Mouse (Mus musculus): ENCODE measurements around the gene Rictor. TPM values are rescaled to one million over a fixed set of nuclear protein-coding genes. Genes with fewer than 3 reads are reported as not detected.
"Not testable (repeated sequence)": the region's sequence is repeated elsewhere in the genome, so short reads cannot be mapped to it uniquely, and the experiment has no call there.

Gene Rictor
- polyA plus RNA-seq, 1 experiment from 2014 or later: 59.3 TPM

DNA sequence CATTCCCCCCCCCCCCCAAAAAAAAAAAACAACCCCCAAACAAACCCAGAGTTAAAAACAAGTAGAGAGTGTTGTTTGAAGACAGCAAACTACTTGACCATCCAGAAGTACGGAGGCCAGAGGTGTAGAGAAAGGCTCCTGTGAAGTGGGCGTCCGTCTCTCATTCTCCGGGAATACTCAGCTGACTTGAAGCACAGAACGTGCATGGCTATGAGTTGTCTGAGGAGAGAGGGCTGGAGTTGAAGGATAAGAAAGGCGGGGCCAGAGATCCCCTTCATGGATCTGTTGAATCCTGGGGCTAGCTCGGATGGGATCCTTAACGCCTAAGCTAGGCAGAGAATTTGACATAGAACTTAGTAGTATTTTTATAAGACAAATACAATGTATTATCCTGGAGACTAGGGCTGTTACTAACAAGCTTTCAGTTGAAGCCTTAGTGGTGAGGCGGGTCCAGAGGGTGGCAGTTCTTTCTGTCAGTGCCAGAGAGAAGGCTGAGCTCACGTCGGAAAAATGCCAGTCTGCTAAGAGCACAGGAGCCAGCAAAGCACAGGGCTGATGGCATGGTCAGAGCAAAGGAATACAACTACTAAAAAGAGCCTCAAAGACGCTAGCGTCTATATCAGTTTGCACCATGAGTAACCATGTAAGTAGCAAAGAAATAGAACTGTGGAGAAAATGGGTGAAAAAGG lies 34.3 kb downstream of the Rictor start:
- no peak overlapping the region for H3K4me2 ChIP-seq
- H3K36me3 ChIP-seq (replicated peaks): no peaks in the 10 kb centered on the region
- H3K9me3 ChIP-seq: no peaks in the 10 kb centered on the region
- ATAC-seq (replicated peaks): no peak
- no peak overlapping the region for H3K27ac ChIP-seq
- H3K27me3 ChIP-seq (replicated peaks): no peaks in the 10 kb centered on the region
- no peak overlapping the region for H3K9ac ChIP-seq
- H3K4me1 ChIP-seq: no peaks in the 10 kb centered on the region
- 78% methylated on average over 13 of the region's 13 CpGs for WGBS
- H3K4me3 ChIP-seq: no peak overlapping the region

DNA sequence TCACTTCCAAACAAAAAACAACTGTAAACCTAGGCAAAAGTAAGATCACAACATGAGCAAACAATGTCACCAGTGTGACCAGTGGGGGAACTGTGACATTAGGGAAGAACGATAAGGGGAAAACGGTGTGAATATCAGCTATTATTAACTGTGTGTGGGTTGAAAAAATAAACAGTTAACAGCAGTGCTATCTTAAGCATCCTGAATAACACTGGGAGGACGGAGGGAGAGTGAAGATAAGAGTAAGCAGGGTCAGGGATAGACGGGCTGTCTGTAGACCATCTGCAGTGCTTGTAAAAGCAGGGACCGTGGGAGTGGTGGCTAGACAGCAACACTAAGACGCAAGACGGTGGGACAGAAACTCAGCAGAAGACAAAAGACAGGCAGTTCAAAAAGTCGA lies 35.5 kb downstream of the Rictor start:
- H3K27ac ChIP-seq: no peak overlapping the region
- 74% methylated on average over 8 of the region's 8 CpGs for WGBS

DNA sequence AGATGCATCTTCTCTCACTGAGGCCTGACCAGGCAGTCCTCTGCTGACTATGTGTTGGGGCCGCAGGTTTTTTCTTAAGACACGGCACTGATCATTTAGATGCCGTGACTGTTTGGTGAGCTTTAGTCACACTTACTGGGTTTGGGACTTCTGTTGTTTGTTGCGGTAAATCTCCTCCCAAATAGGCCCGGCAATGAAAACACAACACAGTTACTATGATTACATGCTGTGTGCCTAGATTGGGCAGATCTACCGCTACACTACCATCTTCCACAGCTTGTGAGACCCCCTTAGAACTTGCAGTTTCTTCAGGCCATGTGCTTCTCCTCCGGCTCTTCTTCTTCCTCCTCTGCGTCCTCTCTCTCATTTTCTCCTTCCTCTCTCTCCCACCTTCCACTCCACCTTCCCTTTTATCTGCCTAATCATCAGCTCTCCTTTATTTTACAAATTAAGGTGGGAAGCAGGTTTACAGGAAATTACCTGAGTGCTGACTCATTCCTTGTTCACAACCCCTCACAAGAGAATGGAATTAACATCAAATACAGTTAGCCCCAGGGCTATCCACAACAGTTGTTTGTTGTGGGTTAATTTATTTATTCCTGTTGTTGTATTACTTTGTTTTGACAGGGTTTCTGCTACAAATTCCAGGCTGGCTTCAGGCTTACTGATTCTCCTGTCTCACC lies 38.3 kb downstream of the Rictor start:
- not testable (repeated sequence) for ATAC-seq (replicated peaks); H3K9ac ChIP-seq; H3K27ac ChIP-seq; H3K9me3 ChIP-seq; H3K36me3 ChIP-seq (replicated peaks); H3K4me2 ChIP-seq; H3K4me1 ChIP-seq; H3K27me3 ChIP-seq (replicated peaks); H3K4me3 ChIP-seq
- WGBS: 86% methylated on average over 8 of the region's 8 CpGs

More for the DNA sequence above, 35.5 kb downstream of the Rictor start:
- Histone ChIP-seq H3K9me3 (no peaks in the 10 kb centered on the region), H3K36me3 (replicated peaks) (no peaks in the 10 kb centered on the region), H3K27me3 (replicated peaks) (no peaks in the 10 kb centered on the region), H3K4me1 (no peaks in the 10 kb centered on the region), H3K4me2 (no peak overlapping the region), H3K4me3 (no peak overlapping the region), H3K9ac (no peak overlapping the region)
- no peak for ATAC-seq (replicated peaks)

DNA sequence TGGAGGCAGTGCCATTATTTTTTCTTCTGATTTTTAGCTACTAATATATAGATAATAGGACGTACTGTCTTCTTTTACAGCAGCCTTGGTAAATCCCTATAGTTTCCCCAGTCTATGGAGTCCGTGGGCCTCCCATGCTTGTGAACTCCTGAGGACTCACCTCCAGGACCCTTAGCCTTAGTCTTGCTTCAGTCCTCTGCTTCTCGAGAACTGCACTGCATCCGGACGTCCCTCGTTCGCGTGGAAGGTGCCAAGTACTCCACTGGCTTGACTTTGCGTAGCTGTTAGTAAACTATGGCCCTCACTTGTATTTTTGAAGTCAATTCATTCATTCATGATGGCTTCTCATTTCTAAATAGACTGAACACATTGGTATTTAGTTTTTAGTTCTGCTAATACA lies 38.8 kb downstream of the Rictor start:
- H3K36me3 ChIP-seq (replicated peaks): no peaks in the 10 kb centered on the region
- 94% methylated on average over 9 of the region's 9 CpGs for WGBS
- no peak overlapping the region for H3K4me3 ChIP-seq
- no peaks in the 10 kb centered on the region for H3K9me3 ChIP-seq
- no peaks in the 10 kb centered on the region for H3K4me1 ChIP-seq
- H3K9ac ChIP-seq: no peak overlapping the region
- H3K4me2 ChIP-seq: no peak overlapping the region
- H3K27me3 ChIP-seq (replicated peaks): no peaks in the 10 kb centered on the region
- no peak for ATAC-seq (replicated peaks)
- H3K27ac ChIP-seq: no peak overlapping the region

DNA sequence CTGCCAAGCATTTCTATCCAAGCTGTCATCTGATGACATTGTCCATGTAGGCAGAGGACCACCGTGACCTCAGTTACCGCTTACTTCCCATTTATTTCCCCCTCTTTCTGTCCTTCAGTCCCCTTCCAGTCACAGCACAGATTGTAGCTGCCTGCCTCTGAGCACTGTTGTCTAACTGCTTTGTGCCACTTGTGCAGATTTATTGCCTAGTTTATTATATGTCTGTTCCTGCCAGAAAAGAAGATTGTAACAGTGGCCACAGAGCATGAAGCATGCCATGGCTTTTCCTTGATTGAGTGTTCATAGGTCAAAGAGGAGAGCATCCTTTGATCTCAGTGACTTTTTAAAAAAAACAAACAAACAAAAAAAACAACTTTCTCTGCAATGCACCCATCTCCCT lies 46.2 kb downstream of the Rictor start:
- Histone ChIP-seq H3K27me3 (replicated peaks) (no peaks in the 10 kb centered on the region), H3K9me3 (no peaks in the 10 kb centered on the region), H3K27ac (no peak overlapping the region), H3K4me1 (no peaks in the 10 kb centered on the region), H3K4me3 (no peak overlapping the region), H3K36me3 (replicated peaks) (peaks cover under 1% of the 10 kb centered on the region; the same call in 1 of the 2 replicates), H3K4me2 (no peak overlapping the region), H3K9ac (no peak overlapping the region)
- WGBS: 94% methylated on average over 2 of the region's 2 CpGs
- ATAC-seq (replicated peaks): no peak

DNA sequence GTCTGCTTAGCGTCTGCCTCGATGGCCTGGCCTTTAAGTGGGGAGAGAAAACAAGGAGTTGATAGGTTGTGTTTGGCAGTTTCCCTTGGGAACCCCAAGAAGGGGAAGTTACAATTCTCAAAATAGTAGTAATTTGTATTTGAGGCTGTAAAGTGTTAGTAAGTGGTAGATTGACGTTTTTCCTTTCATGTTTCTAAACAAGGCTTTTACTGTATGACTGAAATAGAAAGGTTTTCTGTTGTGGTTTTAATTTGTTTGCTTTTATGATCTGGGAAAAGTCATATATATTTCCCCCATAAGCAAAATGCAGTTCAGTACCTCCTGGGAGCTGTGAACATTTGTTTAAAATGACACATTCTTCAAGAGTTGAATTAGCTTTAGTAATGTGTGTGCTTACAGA lies 64.1 kb downstream of the Rictor start:
- H3K27ac ChIP-seq: no peak overlapping the region
- no peak overlapping the region for H3K9ac ChIP-seq
- no peaks in the 10 kb centered on the region for H3K4me1 ChIP-seq
- WGBS: 92% methylated on average over 3 of the region's 3 CpGs
- H3K4me2 ChIP-seq: no peak overlapping the region
- H3K36me3 ChIP-seq (replicated peaks): peaks cover 34% of the 10 kb centered on the region
- no peak overlapping the region for H3K4me3 ChIP-seq
- H3K27me3 ChIP-seq (replicated peaks): no peaks in the 10 kb centered on the region
- no peaks in the 10 kb centered on the region for H3K9me3 ChIP-seq
- ATAC-seq (replicated peaks): no peak

DNA sequence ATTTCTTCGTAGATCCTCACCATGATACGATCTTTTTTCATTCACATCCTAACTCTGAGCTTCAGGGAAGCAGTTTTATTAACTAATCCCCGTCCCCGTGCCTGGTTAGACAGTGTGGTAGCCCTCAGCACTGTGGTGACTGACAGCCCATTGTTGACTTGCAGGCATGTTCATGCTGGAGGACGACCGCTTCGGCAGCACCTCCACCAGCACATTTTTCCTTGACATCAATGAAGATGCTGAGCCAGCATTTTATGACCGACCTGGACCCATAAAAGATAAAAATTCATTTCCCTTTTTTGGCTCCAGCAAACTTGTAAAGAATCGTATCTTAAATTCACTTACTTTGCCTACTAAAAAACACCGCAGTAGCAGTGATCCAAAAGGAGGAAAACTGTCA lies 78.0 kb downstream of the Rictor start:
- no peak overlapping the region for H3K4me3 ChIP-seq
- no peak for ATAC-seq (replicated peaks)
- no peaks in the 10 kb centered on the region for H3K4me1 ChIP-seq
- no peaks in the 10 kb centered on the region for H3K27me3 ChIP-seq (replicated peaks)
- no peaks in the 10 kb centered on the region for H3K9me3 ChIP-seq
- no peak overlapping the region for H3K27ac ChIP-seq
- H3K4me2 ChIP-seq: no peak overlapping the region
- peaks cover 62% of the 10 kb centered on the region for H3K36me3 ChIP-seq (replicated peaks)
- WGBS: 92% methylated on average over 10 of the region's 10 CpGs
- no peak overlapping the region for H3K9ac ChIP-seq

DNA sequence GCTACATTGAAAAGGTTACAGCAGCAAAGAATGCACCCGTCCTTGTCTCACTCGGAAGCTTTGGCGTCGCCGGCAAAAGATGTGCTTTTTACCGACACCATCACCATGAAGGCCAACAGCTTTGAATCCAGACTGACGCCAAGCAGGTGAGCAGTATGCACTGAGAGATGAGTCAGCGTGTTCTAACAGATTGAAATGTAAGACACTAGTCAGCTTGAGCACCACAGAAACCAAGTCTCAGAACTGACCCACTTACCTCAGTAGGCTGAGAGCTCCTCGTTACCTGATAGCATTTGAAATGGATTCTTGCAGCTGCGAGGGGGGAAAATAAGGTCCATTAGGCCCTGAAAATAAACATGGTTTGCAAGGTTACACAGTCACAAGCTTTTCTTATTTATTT lies 79.1 kb downstream of the Rictor start:
- no peak overlapping the region for H3K9ac ChIP-seq
- peaks cover 64% of the 10 kb centered on the region for H3K36me3 ChIP-seq (replicated peaks)
- H3K27ac ChIP-seq: no peak overlapping the region
- H3K9me3 ChIP-seq: no peaks in the 10 kb centered on the region
- WGBS: 93% methylated on average over 10 of the region's 10 CpGs
- no peak overlapping the region for H3K4me2 ChIP-seq
- no peak overlapping the region for H3K4me3 ChIP-seq
- ATAC-seq (replicated peaks): no peak
- H3K27me3 ChIP-seq (replicated peaks): no peaks in the 10 kb centered on the region
- no peaks in the 10 kb centered on the region for H3K4me1 ChIP-seq

DNA sequence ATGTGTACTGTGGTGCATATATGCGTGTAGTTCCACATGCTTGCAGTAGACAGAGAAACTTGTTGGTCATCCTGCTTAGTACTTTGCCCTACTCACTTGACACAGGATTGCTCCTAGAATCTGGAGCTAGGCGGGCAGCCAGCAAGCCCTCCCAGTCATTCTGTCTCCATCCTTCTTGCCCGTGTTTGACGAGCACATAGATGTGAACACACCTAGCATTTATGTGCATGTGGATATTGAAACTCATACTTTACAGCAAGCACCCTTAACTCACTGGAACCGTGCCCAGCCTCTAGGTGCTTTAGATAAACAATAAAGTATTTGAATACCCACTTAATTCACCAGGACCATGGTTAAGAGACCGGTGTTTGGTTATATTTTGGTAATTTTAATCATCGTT lies 81.8 kb downstream of the Rictor start:
- Histone ChIP-seq H3K27ac (no peak overlapping the region), H3K4me1 (no peaks in the 10 kb centered on the region), H3K4me2 (no peak overlapping the region), H3K27me3 (replicated peaks) (no peaks in the 10 kb centered on the region), H3K9ac (no peak overlapping the region), H3K36me3 (replicated peaks) (peaks cover 68% of the 10 kb centered on the region), H3K4me3 (no peak overlapping the region), H3K9me3 (no peaks in the 10 kb centered on the region)
- 95% methylated on average over 7 of the region's 7 CpGs for WGBS
- ATAC-seq (replicated peaks): no peak

DNA sequence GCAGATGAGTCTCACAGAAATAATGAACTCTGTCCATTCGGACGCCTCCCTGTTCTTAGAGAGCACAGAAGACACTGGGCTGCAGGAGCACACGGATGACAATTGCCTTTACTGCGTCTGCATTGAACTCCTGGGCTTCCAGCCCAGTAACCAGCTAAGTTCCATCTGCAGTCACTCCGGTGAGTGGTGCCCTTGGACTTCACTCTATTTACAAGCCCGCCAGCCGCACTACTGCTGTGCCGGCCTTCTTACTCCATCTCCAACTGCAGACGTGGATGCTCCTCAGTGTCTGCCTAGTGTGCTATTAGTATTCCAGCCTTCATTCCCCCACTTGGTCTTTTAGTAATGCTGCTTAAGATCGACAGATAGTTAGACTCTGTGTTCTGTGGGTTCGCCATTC lies 83.5 kb downstream of the Rictor start:
- no peak overlapping the region for H3K4me3 ChIP-seq
- 94% methylated on average over 11 of the region's 11 CpGs for WGBS

DNA sequence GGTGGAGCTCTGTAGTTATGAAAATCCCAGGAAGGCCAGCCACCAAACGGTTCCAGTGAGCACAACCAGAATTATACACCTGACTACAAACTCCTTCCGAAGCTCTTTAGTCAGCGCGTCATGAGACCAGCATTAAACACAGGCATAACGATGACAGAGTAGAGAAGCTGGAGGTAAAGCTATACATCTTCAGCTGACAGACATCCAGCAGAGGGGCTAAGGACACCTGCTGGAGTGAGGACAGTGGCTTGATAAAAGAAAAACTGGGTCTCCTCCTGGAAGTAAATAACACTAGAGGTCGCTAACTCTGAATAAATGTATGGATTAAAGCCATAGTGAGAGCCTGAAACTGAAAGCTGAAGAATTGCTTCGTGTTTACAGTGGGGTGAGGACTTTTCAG lies 84.7 kb downstream of the Rictor start:
- H3K4me3 ChIP-seq: no peak overlapping the region
- no peak for ATAC-seq (replicated peaks)
- no peak overlapping the region for H3K9ac ChIP-seq
- WGBS: 85% methylated on average over 7 of the region's 7 CpGs
- H3K4me2 ChIP-seq: no peak overlapping the region
- no peaks in the 10 kb centered on the region for H3K4me1 ChIP-seq
- no peaks in the 10 kb centered on the region for H3K27me3 ChIP-seq (replicated peaks)
- peaks cover 70% of the 10 kb centered on the region for H3K36me3 ChIP-seq (replicated peaks)
- no peak overlapping the region for H3K27ac ChIP-seq
- no peaks in the 10 kb centered on the region for H3K9me3 ChIP-seq

More for the DNA sequence above, 83.5 kb downstream of the Rictor start:
- no peaks in the 10 kb centered on the region for H3K27me3 ChIP-seq (replicated peaks)
- H3K4me1 ChIP-seq: no peaks in the 10 kb centered on the region
- no peaks in the 10 kb centered on the region for H3K9me3 ChIP-seq
- no peak overlapping the region for H3K4me2 ChIP-seq
- ATAC-seq (replicated peaks): no peak
- H3K9ac ChIP-seq: no peak overlapping the region
- peaks cover 71% of the 10 kb centered on the region for H3K36me3 ChIP-seq (replicated peaks)
- no peak overlapping the region for H3K27ac ChIP-seq

DNA sequence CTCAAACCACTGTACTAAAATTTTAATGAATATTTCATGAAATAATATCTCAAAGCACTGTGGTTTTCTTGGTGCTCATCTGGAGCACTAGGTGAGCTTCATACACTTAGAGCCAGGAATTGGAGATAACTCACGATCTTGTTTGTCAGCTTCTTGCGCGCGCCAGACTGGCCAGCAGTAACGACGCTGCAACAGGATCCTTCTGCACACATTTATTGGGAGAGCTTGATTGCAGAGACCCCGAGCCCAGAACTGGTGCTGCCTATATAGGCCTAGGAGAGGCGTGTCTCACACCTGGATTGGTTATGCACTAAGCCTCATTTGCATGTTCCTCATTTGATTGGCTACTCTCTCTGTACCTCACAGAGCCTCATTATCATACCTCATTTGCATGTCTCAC lies 93.0 kb downstream of the Rictor start:
- not testable (repeated sequence) for ATAC-seq (replicated peaks); H3K9me3 ChIP-seq; H3K4me3 ChIP-seq; H3K4me2 ChIP-seq; H3K27me3 ChIP-seq (replicated peaks); H3K9ac ChIP-seq; H3K4me1 ChIP-seq; H3K27ac ChIP-seq
- peaks cover 26% of the 10 kb centered on the region for H3K36me3 ChIP-seq (replicated peaks)
- 97% methylated on average over 8 of the region's 8 CpGs for WGBS

DNA sequence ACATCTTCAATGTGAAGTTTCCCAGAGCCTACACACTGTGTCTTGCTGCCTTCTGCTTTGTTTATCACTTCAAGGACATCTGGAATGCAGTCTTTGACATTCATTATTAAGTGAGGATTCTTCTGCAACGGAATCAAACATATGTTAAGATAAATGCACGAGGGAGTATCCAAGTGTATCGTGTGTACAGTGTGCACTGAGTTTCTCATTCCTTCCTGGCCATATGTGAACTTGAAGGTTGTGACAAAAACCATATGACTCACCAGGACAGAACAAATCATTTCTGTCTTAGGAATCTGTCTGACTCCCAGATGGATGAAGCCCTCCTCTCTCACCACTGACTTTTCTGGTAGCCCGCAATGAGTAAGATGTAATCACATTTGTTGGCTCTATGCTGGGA lies 107.6 kb downstream of the Rictor start:
- H3K4me2 ChIP-seq: no peak overlapping the region
- WGBS: 91% methylated on average over 4 of the region's 4 CpGs
- H3K9me3 ChIP-seq: no peaks in the 10 kb centered on the region
- H3K9ac ChIP-seq: no peak overlapping the region
- no peaks in the 10 kb centered on the region for H3K4me1 ChIP-seq
- no peaks in the 10 kb centered on the region for H3K36me3 ChIP-seq (replicated peaks)
- H3K27me3 ChIP-seq (replicated peaks): no peaks in the 10 kb centered on the region
- no peak overlapping the region for H3K27ac ChIP-seq
- ATAC-seq (replicated peaks): no peak
- no peak overlapping the region for H3K4me3 ChIP-seq
